Mouse (Mus musculus): Measurements from ENCODE around the gene Uxs1. TPM values are rescaled to one million over a fixed set of nuclear protein-coding genes. Genes with fewer than 3 reads are reported as not detected.
A peak's percentile ranks its signal among the peaks of the same experiment; 100 is the strongest.

Gene Uxs1
- total and polyA plus RNA-seq, 3 experiments, result 27.4 to 65.3 (median 48.4) TPM

GRCm38 (mm10) chr1:43803906-43804474 is 23.6 kb downstream of the Uxs1 start:
- DNase-seq, result no peak

DNA sequence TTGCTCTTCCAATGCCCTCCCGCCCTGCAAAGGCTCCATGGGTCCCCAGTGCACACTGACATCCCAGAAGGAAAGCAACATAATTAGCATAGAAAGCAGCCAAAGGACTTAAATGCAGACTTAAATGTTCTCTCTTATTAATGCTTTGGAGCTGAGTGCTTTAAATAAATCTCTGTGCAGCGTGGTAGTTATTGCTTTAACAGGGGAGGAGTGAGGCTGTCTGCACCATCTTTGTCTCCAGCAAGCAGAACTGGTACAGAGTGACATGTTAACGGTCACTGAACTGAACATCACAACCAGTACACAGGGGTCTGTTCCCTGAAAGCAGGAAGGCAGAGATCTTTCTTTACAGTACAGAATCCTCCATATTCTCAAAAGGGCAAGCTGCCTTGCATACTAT is 29.6 kb downstream of the Uxs1 start:
- DNase-seq, result no peak

- DNase-seq, result no peak
These were observed 37.8 kb downstream of the Uxs1 start for GRCm38 (mm10) chr1:43789765-43790164.

GRCm38 (mm10) chr1:43786711-43787110 is 40.9 kb downstream of the Uxs1 start:
- no peak for DNase-seq

DNA sequence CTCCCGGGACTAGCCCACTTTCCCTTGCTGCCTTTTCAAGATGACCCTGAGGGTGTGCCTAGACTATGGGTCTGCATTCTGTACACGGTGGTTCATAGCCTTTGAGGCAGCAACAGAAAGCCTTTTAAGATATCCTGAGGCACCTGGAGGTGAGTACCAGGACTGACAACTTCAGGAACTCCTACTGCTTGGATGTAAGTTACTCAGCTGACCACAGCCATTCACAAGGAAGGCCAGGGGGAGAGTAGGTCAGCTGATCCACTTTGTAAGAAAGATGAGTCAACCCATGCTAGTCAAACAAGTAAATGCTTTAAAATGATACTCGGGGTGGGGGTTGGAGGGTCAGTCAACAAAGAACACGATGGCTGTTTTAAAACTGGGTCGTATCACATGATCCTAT is 42.3 kb downstream of the Uxs1 start:
- DNase-seq, result no peak

DNA sequence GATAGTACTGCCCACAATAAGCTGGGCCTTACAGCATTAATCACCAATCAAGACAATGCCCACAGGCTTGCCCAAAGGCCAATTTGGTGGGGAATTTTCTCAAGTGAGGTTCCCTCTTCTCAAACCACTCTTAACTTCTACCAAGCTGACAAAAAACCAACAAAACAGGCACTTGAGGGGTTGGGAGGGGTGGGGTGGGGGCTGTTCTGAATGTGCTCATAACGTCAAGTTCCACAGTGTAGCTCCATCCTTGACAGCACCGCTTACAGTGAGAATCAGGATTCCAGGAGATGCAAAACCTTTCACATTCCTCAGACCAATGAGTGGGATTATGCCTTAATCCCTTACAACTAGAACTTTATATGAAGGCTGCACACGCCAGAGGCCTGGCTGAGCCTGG is 44.4 kb downstream of the Uxs1 start:
- no peak for DNase-seq

GRCm38 (mm10) chr1:43782680-43783079 is 44.9 kb downstream of the Uxs1 start:
- DNase-seq, result no peak

GRCm38 (mm10) chr1:43781672-43782071 is 45.9 kb downstream of the Uxs1 start:
- no peak for DNase-seq

DNA sequence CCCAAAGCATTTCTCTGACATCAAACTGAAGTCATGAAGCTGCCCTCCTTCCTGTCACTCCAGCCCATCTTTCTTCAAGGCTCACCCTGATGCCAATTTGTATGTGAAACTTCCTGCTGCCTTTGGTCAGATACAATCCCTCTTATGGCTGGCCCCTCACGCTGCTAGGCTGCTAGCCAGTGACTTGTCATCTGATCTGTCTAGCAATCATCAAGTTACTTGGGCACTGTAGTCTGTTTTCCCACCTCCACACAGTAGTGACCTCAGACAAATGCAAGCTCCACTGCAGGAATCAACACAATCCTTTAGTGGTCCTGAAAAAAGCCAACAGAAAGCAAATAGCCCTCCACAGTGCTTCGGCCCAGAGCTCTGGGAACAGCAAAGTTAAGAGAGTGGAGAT is 46.4 kb downstream of the Uxs1 start:
- no peak for DNase-seq

DNA sequence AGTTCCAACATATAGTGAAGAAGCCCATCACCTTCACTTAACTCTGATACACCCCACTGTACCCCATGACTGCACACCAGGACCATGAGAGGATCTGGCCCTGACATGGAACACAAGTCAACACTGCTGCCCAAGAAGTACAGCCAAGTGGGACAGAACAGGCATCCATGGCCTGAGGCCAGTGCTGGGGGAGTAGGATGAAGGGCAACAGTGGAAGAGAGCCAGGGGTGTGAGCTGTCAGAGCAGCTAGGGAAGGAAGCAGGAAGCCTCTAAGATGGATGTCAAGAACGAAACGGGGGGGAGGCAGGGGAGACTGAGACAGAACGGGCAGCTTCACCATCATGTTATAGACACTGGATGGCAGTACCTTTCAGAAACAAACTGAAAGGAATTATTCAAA is 51.5 kb downstream of the Uxs1 start:
- peak; percentile 64 for DNase-seq

GRCm38 (mm10) chr1:43774126-43774525 is 53.5 kb downstream of the Uxs1 start:
- DNase-seq, result no peak

GRCm38 (mm10) chr1:43772694-43773093 is 54.9 kb downstream of the Uxs1 start:
- no peak for DNase-seq

- no peak for DNase-seq
These were observed 57.6 kb downstream of the Uxs1 start for GRCm38 (mm10) chr1:43770032-43770431.

- DNase-seq, result no peak
These were observed 58.3 kb downstream of the Uxs1 start for GRCm38 (mm10) chr1:43769348-43769747.

- no peak for DNase-seq
These were observed 59.1 kb downstream of the Uxs1 start for GRCm38 (mm10) chr1:43768385-43768990.

- DNase-seq, result peak; percentile 72
These were observed 61.3 kb downstream of the Uxs1 start for GRCm38 (mm10) chr1:43766328-43766727.

- peak; percentile 47 for DNase-seq
These were observed 63.1 kb downstream of the Uxs1 start for GRCm38 (mm10) chr1:43764481-43764880.

DNA sequence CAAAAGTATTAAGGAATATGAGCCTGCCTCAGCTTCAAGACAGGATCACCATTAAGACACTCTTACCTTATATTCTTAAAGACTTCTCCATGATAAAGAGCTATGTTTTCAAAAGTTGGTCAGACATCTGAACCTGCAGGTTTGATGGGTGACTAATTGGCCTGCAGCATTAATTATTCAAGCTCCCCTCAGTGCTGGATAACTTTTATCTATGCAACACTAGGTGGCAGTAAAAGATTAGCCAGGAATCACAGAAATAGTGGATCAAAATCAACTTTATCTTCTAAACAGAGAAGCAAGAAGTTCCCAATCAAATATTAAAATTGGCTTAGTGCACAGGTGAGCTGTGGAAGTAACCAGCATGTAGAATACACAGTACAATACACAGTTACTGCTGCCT is 67.5 kb downstream of the Uxs1 start:
- DNase-seq, result no peak

DNA sequence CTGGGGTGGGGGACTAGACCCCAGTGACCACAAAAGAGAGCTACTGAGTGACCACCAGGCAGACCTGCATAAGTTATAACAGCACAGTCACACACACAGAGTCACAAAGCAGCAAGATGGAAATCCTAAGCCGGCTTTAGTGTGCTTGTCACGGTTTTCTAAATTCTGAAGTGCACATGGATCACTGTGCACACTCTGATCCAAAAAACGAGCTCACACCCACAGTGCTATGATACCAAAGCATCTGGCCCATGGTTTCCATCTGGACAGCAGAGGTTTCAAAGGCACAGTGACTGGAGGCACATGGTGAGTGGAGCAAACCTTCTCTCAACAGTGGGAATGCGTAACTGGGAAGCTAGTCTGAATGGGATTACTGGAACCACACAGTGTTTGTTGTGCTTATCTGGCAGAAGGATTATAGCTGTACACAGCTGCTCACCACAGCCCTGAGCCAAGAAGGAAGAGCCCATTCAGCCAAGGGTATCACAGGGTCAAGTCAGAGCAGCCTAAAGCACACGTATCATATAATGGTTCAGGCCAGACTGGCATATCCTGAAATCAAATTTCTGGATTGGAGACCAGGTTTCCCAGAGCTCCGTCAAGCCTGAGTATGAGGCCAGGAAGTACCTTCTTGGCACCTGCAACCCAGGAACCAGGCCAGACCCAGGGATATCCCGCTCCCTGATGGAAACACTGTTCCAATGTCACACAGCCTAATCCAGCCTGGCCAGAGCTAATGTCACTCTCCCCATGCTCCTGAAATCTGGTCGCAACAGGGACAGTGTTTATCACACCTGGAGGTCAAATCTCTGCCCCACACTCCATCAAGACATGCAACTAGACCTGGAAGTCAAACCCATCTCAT is 72.9 kb downstream of the Uxs1 start:
- DNase-seq, result no peak

DNA sequence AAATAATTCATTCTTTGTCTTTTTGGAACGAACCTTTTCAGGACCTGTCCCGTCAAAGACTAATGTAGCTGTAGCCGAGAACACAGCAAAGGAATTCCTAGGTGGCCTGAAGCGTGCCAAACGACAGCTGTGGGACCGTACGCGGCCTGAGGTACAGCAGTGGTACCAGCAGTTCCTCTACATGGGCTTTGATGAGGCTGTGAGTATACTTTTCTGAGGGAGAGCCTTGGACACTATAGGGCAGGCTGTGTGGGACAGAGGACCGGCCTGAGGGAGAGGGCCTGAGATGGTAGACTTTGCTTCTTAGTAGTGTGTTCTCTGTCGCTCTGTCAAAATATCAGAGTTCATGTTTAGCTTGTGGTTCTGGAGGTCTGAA is 89.1 kb downstream of the Uxs1 start:
- no peak for DNase-seq

GRCm38 (mm10) chr1:43737812-43738518 is 89.6 kb downstream of the Uxs1 start:
- peak; percentile 35 for DNase-seq

DNA sequence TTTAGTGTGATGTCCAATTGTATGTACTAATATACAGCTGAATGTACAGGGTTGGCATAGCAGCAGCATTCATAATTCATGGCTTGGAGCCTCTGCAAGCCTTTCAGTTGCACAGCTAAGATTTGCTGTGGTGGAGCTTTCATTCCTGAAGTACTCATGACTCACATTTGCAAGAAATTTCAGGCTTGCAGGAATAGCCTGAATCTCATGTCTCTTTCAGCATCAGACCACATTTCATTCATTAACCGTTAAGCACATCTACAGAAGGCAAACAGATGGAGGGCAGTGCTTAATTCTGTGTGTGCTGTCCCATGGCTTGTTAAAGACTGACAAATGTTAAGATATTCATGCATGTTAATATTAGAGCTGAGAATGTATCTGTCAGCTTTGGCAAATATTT is 94.9 kb downstream of the Uxs1 start:
- no peak for DNase-seq

DNA sequence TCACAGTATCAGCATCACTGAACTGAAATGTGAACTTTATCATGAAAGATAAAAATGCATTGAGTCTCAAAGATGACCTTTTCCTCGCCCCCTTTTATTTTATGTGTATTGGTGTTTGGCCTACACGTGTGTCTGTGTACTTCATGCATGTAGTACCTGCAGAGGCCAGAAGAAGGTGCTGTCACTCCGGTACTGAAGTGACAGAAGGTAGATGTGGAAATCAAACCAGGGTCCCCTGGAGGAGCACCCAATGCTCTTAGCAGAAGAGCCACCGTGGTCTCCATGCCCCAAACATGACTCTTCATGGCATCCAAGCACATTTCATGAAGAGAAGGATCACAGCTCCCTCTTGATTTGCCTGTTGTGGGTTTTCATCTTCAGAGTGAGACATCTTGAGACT is 95.5 kb downstream of the Uxs1 start:
- no peak for DNase-seq
